Mouse (Mus musculus): Measurements from ENCODE around the gene Obscn. TPM values are rescaled to one million over a fixed set of nuclear protein-coding genes. Genes with fewer than 3 reads are reported as not detected.

The Obscn gene
- polyA plus RNA-seq, 1 experiment from 2014 or later: 0.37 TPM

DNA sequence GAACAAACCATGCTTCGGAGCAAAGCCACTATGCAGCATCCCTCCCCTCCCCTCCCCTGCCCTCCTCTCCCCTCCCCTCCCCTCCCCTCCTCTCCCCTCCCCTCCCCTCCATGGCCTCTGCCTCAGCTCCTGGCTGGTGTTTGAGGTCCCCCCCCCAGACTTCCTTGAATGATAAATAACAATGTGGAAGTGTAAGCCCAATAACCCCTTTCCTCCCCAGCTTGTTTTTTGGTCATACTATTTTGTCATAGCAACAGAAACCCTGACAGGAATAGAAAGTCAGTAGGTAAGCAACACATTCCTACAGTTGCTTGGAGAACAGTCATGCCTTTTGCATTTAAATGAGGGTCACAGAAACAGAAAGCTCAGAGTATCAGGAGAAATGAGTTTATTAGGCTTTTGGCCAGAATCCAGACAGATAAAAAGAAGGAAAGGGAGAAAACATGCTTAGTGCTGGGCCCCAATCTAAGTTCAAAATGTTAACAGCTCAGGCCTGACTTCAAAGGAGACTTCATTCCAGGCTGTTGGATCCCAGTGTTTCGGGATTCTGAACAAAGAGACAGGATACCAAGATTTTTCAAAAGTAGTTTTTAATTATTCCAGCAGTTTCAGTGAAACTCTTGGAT, 29.5 kb upstream of the Obscn start:
- Histone ChIP-seq H3K36me3 (ENCODE audit: control insufficient read depth, insufficient read depth, low read length) (peaks cover 2% of the 10 kb centered on the region; the same call in 1 of the 2 replicates), H3K9ac (replicated peaks; ENCODE audit: low read length) (no peak overlapping the region), H3K4me1 (ENCODE audit: control insufficient read depth, insufficient read depth, low read length) (peaks cover 19% of the 10 kb centered on the region), H3K9me3 (ENCODE audit: control insufficient read depth, low read length) (no peaks in the 10 kb centered on the region), H3K4me2 (ENCODE audit: low read length) (no peak overlapping the region), H3K27me3 (ENCODE audit: control insufficient read depth, insufficient read depth, low read length) (no peaks in the 10 kb centered on the region), H3K27ac (replicated peaks; ENCODE audit: low read depth, low read length) (no peak overlapping the region), H3K4me3 (replicated peaks; ENCODE audit: low read depth, low read length) (no peak overlapping the region)
- DNase-seq (peak; percentile 22), ATAC-seq (ENCODE audit: low FRiP score, low TSS enrichment) (no peak)
- 45% methylated on average over 2 of the region's 2 CpGs for WGBS

DNA sequence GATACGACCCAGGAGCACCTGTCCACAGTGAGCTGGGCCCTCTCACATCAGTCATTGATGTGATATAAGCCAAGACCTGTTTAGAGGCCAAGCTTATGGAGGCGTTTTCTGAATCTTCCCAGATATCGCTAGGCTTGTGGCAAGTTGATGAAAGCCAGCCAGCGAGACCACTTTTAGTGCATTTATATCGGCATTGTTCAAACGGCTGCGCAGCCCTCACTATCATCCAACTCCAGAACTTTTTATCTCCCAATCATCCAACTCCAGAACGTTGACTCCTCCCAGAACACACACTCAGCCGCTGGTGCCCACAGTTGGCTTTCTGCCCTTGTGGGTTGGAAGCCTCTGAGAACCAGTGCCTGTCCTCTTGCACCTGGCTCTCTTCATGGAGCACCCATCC, 28.2 kb upstream of the Obscn start:
- DNase-seq (no peak), ATAC-seq (ENCODE audit: low FRiP score, low TSS enrichment) (no peak)
- no peaks in the 10 kb centered on the region for H3K27me3 ChIP-seq (ENCODE audit: control insufficient read depth, insufficient read depth, low read length)
- H3K9ac ChIP-seq (replicated peaks; ENCODE audit: low read length): no peak overlapping the region
- H3K36me3 ChIP-seq (ENCODE audit: control insufficient read depth, insufficient read depth, low read length): peaks cover 2% of the 10 kb centered on the region; the same call in 1 of the 2 replicates
- H3K9me3 ChIP-seq (ENCODE audit: control insufficient read depth, low read length): no peaks in the 10 kb centered on the region
- H3K4me3 ChIP-seq (replicated peaks; ENCODE audit: low read depth, low read length): no peak overlapping the region
- 89% methylated on average over 9 of the region's 9 CpGs for WGBS
- peak overlapping the region; percentile 99; the same call in 1 of the 2 replicates for H3K27ac ChIP-seq (replicated peaks; ENCODE audit: low read depth, low read length)
- peak overlapping the region; percentile 78 for H3K4me2 ChIP-seq (ENCODE audit: low read length)
- H3K4me1 ChIP-seq (ENCODE audit: control insufficient read depth, insufficient read depth, low read length): peaks cover 19% of the 10 kb centered on the region

DNA sequence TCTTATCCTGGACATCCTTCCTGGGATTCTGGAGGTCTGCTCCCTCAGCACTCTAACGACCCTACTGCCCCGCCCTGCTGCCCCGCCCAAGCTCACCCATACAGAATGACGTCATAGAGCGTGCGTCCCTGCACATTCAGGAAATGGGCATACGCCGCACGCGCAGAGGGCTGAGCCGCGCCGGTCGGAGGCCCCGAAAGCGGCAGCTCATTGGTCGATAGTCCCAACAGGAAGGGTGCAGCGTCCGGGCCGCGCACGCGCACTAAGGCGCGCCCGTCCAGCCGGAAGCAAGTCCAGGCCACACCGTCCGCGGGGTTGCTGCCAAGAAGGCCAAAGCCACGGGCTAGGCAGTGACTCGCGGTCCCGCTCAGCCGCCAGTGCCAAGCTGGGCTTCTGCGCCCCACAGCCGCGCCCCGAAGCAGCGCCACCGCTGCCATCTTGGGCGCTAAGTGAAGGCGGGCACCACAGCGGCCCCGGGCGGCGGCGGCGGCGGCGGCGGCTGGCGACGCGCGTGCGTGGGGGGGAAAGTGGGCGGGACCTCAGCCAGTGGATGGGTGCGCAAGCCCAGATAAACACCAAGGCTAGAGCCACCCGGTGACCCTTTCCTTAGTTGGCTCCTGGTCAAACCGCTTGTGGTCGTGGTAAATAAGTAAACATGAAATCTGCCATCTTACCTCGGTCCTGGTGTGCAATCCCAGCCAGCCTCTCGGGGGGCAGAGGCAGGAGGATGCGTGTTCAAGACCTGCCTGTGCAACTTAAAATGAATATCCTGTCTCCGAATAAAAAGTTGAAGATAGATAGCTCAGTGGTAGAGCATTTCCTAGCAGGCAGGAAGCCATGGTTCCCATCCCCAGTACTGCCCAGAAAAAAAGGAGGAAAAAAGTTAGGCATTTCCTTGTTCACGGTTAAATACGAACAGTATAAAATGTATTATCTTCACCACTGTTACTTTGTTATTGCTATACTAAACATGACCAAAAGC, 27.3 kb upstream of the Obscn start, which contains the start of gene Iba57:
TSS of gene Iba57 (minus strand) at position 485 of the 982 bp plus-strand sequence.
- WGBS: 3% methylated on average over 62 of the region's 68 CpGs
- H3K4me1 ChIP-seq (ENCODE audit: control insufficient read depth, insufficient read depth, low read length): peaks cover 19% of the 10 kb centered on the region
- H3K4me3 ChIP-seq (replicated peaks; ENCODE audit: low read depth, low read length): peak within 1 kb of the TSS; percentile 72
- DNase-seq (peak; percentile 99), ATAC-seq (ENCODE audit: low FRiP score, low TSS enrichment) (peak; percentile 99)
- no peaks in the 10 kb centered on the region for H3K9me3 ChIP-seq (ENCODE audit: control insufficient read depth, low read length)
- peak within 1 kb of the TSS; percentile 78 for H3K4me2 ChIP-seq (ENCODE audit: low read length)
- H3K9ac ChIP-seq (replicated peaks; ENCODE audit: low read length): peak within 1 kb of the TSS; percentile 80
- H3K36me3 ChIP-seq (ENCODE audit: control insufficient read depth, insufficient read depth, low read length): peaks cover 4% of the 10 kb centered on the region
- peak within 1 kb of the TSS; percentile 99 for H3K27ac ChIP-seq (replicated peaks; ENCODE audit: low read depth, low read length)
- no peaks in the 10 kb centered on the region for H3K27me3 ChIP-seq (ENCODE audit: control insufficient read depth, insufficient read depth, low read length)

DNA sequence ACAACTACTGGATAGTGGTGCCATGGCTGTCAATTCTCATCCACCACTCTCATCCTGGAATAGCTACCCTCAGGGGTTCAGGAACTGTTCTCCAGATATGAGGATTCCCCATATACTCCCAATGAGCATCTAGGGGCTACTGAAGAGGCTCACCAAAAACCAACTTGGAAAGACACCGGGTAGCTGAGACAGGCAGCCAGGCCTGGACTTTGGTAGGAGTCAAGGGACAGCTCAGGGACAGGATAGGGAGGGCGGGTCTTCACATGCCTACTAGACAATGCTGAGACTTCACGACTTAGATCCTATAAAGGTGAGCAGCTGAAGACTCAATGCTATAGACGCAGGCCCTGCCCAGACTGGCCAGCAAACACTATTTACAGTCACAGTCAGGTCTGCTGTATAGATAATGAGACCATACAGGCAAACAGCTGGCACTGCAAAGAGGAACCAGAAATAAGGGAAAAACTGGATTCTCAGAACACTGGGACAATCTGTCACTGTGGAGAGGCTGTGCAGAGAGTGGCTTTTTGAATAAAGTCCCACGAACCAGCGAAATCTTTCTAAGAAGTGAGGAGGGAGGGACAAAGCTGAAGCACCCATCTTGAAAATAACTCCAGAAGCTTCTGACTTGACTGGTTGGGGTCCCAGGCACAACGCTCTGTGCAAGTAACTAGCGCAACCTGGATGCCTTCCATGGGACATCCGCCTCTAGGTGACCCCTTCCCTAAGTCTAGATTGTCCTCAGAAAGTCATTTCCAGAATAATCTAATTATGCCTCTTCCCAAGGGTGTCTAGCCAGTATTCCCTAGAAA, 26.4 kb upstream of the Obscn start:
- H3K4me3 ChIP-seq (replicated peaks; ENCODE audit: low read depth, low read length): peak overlapping the region; percentile 72
- H3K27ac ChIP-seq (replicated peaks; ENCODE audit: low read depth, low read length): peak overlapping the region; percentile 99
- no peak for DNase-seq
- H3K27me3 ChIP-seq (ENCODE audit: control insufficient read depth, insufficient read depth, low read length): no peaks in the 10 kb centered on the region
- no peaks in the 10 kb centered on the region for H3K9me3 ChIP-seq (ENCODE audit: control insufficient read depth, low read length)
- WGBS: 60% methylated on average over 9 of the region's 9 CpGs
- H3K4me2 ChIP-seq (ENCODE audit: low read length): peak overlapping the region; percentile 78
- no peak; the same call in 1 of the 2 replicates for ATAC-seq (ENCODE audit: low FRiP score, low TSS enrichment)
- H3K36me3 ChIP-seq (ENCODE audit: control insufficient read depth, insufficient read depth, low read length): peaks cover 13% of the 10 kb centered on the region
- H3K9ac ChIP-seq (replicated peaks; ENCODE audit: low read length): peak overlapping the region; percentile 80
- H3K4me1 ChIP-seq (ENCODE audit: control insufficient read depth, insufficient read depth, low read length): peaks cover 19% of the 10 kb centered on the region

DNA sequence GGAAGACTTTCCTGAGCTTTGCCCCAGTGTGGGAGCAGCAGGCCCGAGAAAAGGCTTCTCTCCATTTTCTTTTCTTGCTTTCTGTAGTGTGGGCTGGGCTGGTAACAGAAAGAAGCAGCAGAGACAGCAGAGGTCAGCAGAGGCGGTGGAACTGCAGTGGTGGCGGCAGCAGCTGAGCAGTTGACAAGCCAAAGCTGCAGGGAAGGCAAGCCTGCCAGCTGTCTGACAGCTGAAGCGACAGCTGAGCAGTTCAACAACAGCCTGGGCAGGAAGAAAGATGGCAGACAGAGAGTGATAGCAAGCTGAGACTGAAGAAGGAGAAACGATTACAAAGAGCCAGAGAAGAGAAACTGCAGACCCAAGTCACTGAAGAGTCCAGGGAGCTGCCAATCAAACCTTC, 25.2 kb upstream of the Obscn start:
- WGBS: 75% methylated on average over 5 of the region's 5 CpGs
- Histone ChIP-seq H3K4me2 (ENCODE audit: low read length) (no peak overlapping the region), H3K27me3 (ENCODE audit: control insufficient read depth, insufficient read depth, low read length) (no peaks in the 10 kb centered on the region), H3K9ac (replicated peaks; ENCODE audit: low read length) (no peak overlapping the region), H3K4me3 (replicated peaks; ENCODE audit: low read depth, low read length) (no peak overlapping the region), H3K9me3 (ENCODE audit: control insufficient read depth, low read length) (no peaks in the 10 kb centered on the region), H3K27ac (replicated peaks; ENCODE audit: low read depth, low read length) (no peak overlapping the region), H3K4me1 (ENCODE audit: control insufficient read depth, insufficient read depth, low read length) (peaks cover 19% of the 10 kb centered on the region), H3K36me3 (ENCODE audit: control insufficient read depth, insufficient read depth, low read length) (peaks cover 22% of the 10 kb centered on the region)
- ATAC-seq (ENCODE audit: low FRiP score, low TSS enrichment) (no peak), DNase-seq (no peak)

DNA sequence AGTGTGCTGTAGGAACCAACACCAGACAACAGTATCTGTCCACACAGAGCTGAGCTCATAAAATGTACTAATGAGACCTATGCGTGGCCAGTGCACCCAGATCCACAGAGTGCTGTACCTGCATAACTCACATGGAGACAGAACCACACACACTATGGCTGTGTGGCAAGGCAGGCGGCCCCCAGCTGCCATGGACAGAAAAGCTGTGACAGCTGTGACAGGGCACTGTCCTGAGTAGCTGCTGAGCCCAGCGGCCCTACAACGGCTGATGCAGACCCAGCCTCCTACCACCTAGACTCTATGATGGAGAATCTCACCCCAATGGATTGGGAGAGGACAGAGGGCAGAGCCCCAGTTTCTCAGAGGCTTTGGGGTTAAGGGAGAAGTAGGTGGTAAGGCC, 23.4 kb upstream of the Obscn start:
- H3K27ac ChIP-seq (replicated peaks; ENCODE audit: low read depth, low read length): no peak overlapping the region
- H3K9ac ChIP-seq (replicated peaks; ENCODE audit: low read length): no peak overlapping the region
- H3K36me3 ChIP-seq (ENCODE audit: control insufficient read depth, insufficient read depth, low read length): peaks cover 32% of the 10 kb centered on the region
- no peak overlapping the region for H3K4me3 ChIP-seq (replicated peaks; ENCODE audit: low read depth, low read length)
- ATAC-seq (ENCODE audit: low FRiP score, low TSS enrichment): no peak
- WGBS: 91% methylated on average over 4 of the region's 4 CpGs
- no peaks in the 10 kb centered on the region for H3K27me3 ChIP-seq (ENCODE audit: control insufficient read depth, insufficient read depth, low read length)
- H3K4me2 ChIP-seq (ENCODE audit: low read length): no peak overlapping the region
- H3K9me3 ChIP-seq (ENCODE audit: control insufficient read depth, low read length): no peaks in the 10 kb centered on the region
- DNase-seq: no peak
- H3K4me1 ChIP-seq (ENCODE audit: control insufficient read depth, insufficient read depth, low read length): peaks cover 19% of the 10 kb centered on the region

DNA sequence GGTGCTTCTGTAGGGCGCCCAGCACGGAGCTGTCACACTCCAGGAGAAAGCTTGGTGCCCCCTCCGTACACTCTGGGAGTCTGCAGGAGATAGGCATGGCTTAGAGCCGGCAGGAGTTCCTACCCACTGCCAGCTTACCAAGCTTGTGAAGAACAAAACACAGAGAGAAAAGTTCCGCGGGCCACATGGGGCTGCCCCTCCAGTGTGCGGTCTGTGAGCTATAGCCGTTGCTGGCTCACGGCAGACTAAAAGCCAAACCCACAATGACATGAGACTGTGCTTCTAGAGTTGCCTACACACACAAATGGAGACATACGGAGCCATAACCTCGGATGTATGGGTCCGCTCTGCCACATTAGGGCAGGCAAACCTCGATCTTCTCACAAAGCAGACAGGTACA, 22.9 kb upstream of the Obscn start:
- no peak overlapping the region for H3K4me2 ChIP-seq (ENCODE audit: low read length)
- no peak overlapping the region for H3K9ac ChIP-seq (replicated peaks; ENCODE audit: low read length)
- ATAC-seq (ENCODE audit: low FRiP score, low TSS enrichment): no peak
- peaks cover 15% of the 10 kb centered on the region for H3K4me1 ChIP-seq (ENCODE audit: control insufficient read depth, insufficient read depth, low read length)
- DNase-seq: no peak
- peaks cover 32% of the 10 kb centered on the region for H3K36me3 ChIP-seq (ENCODE audit: control insufficient read depth, insufficient read depth, low read length)
- no peak overlapping the region for H3K27ac ChIP-seq (replicated peaks; ENCODE audit: low read depth, low read length)
- 94% methylated on average over 13 of the region's 13 CpGs for WGBS
- no peaks in the 10 kb centered on the region for H3K9me3 ChIP-seq (ENCODE audit: control insufficient read depth, low read length)
- H3K27me3 ChIP-seq (ENCODE audit: control insufficient read depth, insufficient read depth, low read length): no peaks in the 10 kb centered on the region
- H3K4me3 ChIP-seq (replicated peaks; ENCODE audit: low read depth, low read length): no peak overlapping the region

DNA sequence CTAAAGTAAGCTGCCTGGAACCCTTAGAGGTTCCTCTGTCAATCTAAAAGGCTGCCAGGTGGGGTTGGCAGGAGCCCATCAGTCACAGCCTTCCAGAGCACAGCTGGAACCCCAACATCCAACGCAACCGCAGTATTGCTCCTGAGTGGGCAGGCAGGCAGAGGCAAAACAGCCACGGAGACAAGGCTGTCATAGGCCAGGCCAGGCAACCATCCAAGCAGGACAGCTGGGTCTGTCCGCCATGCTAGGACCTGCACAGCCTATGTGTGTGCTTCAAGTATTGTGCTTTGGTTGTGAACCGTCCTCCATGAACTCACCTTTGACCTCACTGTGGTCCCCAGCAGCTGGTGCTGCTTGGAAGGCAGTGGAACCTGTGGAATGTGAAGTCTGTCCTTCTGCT, 19.7 kb upstream of the Obscn start:
- ATAC-seq (ENCODE audit: low FRiP score, low TSS enrichment) (no peak), DNase-seq (no peak)
- H3K27me3 ChIP-seq (ENCODE audit: control insufficient read depth, insufficient read depth, low read length): no peaks in the 10 kb centered on the region
- H3K9me3 ChIP-seq (ENCODE audit: control insufficient read depth, low read length): no peaks in the 10 kb centered on the region
- no peak overlapping the region for H3K27ac ChIP-seq (replicated peaks; ENCODE audit: low read depth, low read length)
- no peak overlapping the region for H3K9ac ChIP-seq (replicated peaks; ENCODE audit: low read length)
- WGBS: 90% methylated on average over 5 of the region's 5 CpGs
- H3K4me2 ChIP-seq (ENCODE audit: low read length): no peak overlapping the region
- H3K4me1 ChIP-seq (ENCODE audit: control insufficient read depth, insufficient read depth, low read length): no peaks in the 10 kb centered on the region
- H3K4me3 ChIP-seq (replicated peaks; ENCODE audit: low read depth, low read length): no peak overlapping the region
- H3K36me3 ChIP-seq (ENCODE audit: control insufficient read depth, insufficient read depth, low read length): peaks cover 30% of the 10 kb centered on the region

Data from midbrain, embryonic 14.5 days (tissue).